Mouse (Mus musculus) T-cell, adult 2 months (primary cell): ENCODE data around the gene Rock2.

ENCODE experiments used
- DNase-seq: peaks from one replicate; pipeline ENCODE4 v3.0.0; 2022; ENCODE audit warnings: low spot score

Rock2 gene

DNA sequence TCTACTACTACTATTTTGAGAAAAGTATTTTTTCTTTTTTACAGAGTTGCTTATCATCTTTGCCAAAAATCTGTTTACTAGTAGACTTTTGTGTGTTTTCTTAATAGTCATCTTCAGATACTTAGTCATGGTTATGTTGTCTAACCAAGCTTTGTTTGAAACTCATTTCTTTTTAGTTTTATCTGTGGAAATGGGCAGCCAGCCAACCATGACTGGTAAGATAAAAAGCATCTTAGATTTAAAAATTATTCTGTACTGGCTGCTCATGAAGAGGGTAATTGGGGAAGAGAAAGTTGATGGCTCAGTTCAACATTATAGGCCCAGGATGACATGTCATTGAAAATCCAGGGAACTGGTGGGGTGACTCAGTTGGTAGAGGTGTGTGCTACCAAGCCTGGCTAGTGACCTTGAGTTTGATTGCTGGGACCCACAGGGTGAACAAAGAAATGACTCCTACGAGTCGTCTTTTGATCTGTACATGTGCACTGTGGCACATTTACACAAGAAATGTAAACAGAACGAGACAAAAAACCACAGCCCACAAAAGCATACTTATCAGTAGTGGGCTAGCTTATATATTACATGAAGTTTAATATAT is 6.0 kb downstream of the Rock2 start:
- peak; percentile 10 for DNase-seq

DNA sequence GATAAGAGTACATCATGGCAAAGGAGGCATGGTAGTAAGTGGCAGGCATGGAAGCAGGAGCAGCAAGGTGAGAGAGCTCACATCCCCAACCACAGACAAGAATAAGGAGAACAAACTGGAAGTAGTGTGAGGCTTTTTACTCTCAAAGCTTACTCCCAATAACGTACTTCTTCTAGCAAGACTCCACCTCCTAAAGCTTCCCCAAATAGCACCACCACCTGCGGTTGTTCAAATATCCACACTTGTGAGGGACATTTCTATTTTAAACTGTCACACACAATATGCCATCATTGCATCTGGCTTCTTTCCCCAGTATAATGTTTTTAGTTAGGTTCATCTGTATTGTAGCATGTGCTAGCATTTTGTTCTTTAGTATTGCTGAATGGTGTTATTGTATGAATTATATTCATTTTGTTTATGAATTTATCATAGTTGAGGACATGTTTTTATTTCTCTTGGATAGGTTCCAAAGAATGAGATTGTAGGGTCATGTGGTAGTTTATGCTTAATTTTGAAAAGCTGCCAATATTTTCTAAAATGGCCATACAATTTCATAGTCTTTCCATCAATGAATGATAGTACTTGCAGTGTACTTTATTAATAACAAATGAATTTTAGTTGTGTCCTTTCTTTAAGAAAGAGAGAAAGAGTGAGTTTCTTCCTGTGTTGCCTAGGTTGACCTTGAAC is 9.4 kb downstream of the Rock2 start:
- DNase-seq = no peak

DNA sequence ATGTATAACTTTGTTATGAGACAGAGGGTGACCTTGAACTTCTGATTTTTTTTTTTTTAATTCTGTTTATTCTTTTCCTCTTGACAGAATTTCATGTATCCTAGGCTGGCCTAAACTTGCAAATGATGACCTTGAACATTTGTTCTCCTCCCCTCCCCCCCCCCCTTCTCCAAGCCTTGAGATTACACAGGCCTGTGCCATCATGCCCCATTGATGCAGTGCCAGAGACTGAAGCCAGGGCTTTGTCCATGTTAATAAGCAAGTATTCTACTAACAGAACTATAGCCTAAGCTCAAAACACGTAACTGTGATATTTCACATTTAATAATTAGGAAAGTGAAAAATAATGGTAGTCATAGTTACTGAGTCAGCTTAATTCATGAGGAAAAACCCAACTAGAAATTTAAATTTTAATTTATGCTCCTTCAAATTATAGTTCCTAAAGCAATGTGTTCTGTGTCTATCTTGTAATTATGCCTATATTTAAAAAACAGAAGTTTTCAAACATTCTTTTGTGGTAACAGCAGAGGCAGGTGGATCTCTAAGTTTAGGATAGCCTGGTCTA is 12.7 kb downstream of the Rock2 start:
- DNase-seq = no peak

DNA sequence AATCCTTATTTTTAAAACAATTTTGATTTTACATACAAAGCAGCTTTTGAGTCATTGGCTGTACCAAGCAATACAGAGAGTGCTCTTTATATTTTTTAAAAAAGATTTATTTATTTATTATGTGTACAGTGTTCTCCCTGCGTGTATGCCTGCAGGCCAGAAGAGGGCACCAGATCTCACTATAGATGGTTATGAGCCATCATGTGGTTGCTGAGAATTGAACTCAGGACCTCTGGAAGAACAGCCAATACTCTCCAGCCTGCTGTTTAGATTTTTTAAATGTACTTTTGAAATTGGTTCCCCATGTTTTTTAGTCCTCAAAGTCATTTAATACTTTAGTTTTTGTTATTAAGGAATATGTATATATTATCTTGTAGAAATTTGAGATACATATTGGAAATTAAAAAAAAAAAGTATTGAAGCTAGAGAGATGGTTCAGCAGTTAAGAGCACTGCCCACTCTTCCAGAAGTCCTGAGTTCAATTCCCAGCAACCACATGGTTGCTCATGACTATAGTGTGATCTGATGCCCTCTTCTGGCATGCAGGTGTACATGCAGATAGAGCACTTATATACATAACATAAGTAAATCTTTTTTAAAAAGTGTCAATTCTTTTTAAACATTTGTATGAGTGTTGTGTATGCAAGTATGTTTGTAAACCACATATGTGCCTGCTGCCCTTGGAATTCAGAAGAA is 13.4 kb downstream of the Rock2 start:
- DNase-seq = no peak

DNA sequence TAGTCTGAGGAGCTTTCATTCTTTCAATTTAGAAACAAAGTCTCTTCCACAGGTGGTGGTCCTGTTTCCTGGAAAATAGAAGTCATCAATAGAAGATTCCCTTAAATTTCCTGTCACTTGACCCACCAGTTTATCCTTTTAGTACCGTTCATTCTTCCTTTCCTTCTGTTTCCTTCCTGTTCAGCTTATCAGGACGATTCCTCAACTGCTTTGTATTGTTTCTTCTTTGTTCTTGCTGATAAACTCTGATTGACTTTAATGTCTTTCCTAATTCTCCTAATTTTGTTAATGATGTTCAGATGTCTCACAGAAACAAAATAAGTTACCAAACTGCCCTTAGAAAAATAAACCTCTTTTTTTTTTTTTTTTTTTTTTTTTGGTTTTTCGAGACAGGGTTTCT is 16.8 kb downstream of the Rock2 start:
- DNase-seq = no peak

DNA sequence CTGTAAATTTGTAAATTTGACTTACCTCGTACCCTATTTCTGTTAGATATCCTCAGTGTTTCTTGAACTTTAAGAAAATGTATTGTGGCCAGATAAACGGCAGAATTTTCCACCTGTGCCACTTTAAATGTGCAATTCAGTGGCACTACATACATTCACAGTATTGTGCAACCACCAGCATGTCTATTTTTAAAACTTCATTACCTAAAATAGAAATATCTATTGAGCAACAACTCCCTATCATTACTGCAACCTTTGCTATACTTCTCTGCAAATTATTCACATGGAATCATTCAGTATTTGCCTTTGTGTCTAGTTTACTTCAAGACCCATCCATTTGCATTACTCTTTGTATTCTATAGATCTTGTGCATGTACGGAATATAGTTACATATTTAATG is 17.9 kb downstream of the Rock2 start:
- no peak for DNase-seq

DNA sequence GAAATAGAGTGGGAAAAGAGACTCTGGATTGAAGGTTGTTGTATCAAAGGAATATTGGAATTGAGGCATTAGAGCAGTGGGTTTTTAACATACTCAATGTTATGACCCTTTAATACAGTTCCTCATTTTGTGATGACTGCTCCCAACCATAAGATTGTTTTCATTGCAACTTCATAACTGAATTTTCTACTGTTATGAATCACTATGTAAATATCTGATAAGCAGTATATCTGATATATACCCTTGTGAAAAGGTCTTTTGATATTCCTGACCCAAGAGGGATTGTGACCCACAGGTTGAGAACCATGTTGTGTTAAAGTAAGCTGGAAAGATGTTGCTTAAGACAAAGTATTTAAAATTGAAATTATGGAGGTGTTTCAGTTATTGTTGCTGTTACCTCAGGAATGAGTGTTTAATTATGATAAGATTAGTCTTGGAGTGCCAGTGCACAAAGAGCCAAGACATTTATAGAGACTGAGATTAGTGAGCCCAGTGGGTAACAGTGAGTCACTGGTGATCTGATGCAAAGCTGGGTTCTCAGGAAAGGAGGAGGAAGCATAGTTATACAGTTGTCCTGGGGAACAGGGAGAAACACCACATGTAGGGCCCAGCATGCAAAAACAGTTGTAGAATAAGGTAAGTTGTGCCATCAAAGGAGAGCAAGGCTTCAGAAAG is 25.6 kb downstream of the Rock2 start:
- no peak for DNase-seq

DNA sequence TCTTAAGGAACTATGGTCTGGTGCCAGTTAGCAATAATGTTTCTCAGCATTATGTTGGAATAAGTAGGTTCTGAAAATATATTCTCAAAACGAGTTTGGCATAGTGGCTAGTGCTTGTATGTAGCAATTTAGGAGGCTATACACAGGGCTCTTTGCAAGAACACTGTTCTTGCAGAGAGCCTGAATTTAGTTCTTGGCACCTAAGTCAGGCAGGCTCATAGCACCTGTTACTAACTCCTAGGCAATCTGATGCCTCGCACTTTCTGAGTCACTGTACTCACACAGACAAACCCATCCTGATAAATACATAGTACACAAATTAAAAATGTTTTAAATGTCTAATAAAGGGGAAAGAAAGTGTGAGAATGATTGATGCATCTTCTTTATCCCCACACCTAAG is 33.2 kb downstream of the Rock2 start:
- DNase-seq = no peak

DNA sequence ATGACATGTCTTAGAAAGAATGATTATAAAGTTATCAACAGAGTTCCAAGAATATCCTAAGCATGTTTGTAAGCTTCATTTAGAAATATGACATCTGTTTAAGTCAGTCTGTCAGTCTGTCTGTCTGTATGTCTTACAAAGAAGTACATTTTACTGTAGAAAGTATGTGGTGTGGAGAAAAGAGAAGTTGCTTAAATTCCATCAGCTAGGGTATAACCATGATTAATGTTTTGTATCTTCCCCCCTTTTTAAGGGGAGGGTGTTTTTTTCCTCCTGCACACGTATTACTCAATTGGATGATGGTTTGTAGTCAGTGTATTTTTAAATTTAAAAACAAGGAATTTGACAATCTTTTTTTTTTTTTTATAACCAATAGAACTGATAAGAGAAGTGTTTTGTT is 39.7 kb downstream of the Rock2 start:
- no peak for DNase-seq

DNA sequence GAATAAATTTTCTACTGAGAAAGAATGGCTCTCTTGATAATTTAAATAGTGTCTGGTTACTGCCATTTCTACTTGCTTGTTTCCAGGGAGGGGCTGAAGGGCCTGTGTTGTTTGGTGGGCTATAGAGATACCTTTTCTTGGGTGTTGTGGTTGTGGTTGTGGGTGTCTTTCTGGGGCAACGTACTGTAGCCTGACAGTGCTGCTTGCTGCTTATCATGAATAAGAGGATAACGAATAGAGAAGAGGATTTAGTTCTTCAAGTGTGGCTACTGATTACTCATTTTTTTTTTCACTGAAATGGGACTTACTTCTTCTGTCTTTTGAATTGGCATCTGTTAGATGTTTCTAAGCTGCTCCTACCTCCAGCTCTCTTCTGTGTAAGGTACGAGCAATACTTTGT is 47.3 kb downstream of the Rock2 start:
- DNase-seq = no peak

DNA sequence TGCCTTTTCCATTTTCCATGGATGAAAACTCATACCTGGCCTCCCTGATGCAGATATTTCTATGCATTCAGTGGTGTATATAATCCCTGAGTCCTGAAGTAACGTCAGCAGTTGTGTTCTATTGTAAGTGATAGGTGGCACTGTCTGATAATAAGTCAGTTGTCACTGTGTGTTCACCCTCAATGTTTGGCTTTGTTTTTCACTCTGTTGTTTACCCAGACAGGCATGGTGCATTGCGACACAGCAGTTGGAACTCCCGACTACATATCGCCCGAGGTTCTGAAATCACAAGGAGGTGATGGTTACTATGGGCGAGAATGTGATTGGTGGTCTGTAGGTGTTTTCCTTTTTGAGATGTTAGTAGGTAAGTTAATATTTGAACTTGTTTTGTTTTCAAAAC is 53.5 kb downstream of the Rock2 start:
- no peak for DNase-seq

DNA sequence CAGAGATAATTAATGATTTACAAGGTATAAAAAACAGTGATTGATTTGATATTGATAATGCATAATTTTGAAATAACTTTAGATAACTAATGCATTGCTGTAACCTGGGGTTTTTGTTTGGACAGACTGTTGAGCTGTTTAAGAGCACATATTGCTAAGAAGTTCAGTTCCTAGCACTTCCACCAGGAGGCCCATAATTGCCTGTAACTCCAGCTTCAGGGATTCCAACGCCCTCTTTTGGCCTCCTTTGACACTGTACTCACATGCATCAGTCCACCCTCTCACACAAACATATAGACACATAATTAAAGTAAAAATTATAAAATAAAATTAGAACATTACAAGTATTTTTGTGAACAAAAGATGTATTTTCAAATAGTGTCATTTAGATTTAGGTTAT is 64.2 kb downstream of the Rock2 start:
- DNase-seq = peak; percentile 5

DNA sequence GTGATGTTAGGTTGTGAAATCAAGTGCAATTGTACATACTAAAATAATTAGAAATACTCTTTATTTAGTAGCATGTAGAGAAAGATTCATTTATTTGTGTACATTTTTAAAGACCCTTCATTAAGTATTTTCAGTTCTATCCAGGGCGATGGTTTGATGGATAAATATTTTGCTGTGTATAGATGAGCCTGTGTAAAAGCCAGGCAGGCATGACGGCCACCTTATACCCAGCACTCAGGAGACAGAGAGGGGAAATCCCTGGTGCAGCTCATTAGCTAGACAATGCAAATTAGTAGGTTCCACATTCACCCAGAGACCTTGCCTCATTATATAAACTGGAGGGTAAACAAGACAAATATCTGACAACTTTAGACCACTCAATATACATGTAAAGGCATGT is 68.7 kb downstream of the Rock2 start:
- DNase-seq = no peak

DNA sequence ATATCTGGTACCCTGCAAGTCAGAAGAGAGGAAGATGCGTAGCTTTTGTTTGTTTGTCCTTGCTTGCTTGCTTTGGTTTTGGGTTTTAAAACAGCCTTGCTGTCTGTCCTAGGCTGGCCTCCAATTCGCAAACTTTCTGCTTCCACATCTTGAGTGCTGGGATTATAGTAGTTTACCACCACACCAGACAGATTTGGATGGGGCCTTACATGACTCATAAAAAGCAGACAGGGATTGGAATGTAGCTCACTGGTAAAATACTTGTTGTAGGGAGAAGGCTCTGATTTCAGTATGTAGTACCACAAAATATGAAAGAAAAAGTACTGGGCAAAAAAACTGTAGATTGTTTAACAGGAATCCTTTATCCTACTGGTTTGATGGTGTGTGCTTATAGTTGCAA is 72.1 kb downstream of the Rock2 start:
- DNase-seq = no peak

DNA sequence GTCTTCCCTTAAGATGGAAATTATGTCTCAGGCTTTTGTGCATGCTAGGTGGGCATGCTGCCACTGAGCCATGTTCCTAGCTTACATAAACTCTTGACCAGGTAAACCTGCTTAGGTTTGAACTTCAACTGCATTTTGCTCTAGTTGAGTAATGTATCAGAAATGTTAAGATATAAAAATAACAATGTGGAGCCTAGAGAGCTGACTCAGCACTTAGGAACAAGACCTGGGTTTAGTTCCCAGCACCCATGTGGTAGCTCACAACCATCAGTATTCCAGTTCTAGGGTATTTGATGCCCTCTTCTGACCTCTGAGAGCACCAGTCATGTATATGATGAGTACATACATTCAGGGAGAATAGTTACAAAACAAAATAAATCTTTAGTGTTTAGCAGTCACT is 82.4 kb downstream of the Rock2 start:
- no peak for DNase-seq

DNA sequence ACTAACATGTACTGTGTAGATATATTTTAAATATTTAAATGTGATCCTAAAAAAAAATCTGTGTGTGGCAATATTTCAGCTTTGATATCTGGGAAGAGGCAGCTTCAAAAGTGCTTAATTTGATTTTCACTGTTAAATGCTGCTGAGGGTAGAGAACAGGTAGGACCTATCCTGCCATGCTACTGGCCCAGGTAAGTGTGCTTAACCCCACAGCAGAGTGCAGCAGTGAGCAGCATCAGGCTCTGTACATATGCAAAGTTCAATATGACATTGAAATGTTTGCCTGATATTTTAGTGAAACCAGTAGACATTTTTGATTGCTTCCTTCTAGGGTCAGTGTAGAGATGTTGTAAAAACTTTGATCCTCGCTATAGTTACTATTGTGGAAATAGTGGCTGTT is 91.1 kb downstream of the Rock2 start:
- no peak for DNase-seq

DNA sequence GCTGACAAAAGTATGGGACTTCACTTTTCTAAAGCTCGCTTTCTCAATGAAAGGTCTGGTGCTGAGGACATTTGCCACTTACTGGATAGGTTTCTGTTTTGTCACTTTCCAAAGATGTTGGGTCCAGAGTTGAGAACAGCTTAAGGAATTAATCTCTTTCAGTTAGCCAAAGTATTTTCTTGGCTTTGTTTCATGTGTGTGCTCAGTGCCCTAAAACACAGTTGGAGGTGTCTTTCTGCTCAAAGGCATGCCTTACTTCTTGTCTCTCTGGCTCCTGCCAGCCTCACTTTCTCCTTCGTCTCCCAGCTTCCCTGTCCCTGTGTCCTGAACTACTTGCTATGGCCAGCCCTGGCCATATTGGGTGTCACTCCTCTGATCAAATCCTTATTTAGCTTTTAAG is 96.7 kb downstream of the Rock2 start:
- no peak for DNase-seq

DNA sequence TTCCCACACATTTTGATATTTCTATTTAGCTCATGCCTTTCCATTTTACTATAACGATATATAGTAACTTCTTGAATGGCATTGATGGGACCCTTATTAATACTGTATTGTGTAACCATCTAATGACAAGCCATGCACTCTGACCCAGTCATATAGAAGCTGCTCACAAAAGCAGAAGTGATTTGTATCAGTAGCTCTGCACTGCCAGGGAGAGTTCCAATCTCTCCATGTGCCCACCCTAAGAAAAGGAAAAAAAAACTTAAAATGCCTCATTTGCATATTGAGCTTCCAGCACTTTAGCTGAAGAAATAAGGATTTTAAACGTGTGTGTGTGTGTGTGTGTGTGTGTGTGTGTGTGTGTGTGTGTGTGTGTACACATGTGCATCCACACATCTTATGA is 97.7 kb downstream of the Rock2 start:
- DNase-seq = no peak

DNA sequence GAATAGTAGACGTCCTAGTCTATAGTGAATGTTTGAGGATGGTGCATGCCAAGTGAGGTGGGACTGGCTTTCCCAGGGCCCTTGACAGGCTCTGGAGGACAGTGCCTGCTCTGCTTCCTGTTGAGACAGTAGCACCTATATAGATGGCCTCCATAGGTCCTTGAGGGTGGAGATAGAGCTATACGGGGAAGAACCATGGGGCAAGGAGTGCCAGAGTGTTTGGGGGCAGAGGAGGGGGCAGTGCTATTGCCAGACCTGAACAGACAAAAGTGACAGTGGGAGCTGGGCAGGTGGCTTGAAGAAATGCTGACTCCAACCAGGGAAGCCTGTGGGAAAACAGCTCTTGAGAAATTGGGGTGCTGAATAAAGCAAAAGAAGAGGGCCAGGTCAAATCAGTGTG is 99.6 kb downstream of the Rock2 start:
- no peak for DNase-seq

DNA sequence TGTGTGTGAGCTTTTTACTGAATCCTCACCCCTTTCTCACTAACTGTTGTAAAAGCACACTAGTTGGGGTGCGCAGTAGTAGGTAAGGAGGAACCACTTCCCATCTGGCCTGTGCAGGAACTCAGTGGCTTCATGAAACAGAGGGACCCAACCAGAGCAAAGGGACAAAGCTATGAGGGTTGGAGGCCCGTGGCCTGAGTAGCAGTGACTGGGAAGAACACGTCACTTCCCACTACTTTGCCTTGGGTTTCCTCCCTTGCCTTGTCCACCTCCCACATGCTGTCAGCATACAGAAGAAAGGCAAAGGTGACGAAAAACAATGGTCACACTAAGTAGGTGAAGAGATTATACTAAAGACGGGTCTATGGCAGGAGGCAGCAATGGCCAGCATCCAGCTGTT is 101.6 kb downstream of the Rock2 start:
- no peak for DNase-seq

DNA sequence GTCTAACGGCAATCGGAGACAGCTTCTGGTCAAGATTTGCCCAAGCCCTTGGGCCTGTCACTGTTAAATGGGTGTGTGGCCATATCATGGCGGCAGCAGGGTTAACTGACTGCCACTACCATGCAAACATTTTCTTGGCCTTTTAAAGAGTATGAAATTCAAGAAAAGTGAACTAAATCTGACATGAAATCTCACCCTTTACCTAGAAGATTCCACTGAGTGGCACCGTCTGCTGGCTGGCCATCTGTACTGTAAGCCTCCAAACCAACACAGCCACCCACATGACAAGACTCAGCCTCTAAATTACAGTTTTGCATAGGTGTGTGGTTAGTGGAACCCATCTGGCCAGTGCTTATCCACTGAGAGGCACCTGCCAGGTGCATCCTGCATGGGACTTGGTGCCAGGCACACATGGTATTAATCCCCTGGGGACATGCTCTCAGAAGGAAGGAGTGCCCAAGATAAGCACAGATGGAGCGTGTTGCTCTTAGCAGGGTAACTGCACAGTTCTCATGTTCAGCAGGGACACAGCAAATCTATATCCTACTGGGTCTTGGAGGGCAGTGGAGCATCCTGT is 102.3 kb downstream of the Rock2 start:
- no peak for DNase-seq

DNA sequence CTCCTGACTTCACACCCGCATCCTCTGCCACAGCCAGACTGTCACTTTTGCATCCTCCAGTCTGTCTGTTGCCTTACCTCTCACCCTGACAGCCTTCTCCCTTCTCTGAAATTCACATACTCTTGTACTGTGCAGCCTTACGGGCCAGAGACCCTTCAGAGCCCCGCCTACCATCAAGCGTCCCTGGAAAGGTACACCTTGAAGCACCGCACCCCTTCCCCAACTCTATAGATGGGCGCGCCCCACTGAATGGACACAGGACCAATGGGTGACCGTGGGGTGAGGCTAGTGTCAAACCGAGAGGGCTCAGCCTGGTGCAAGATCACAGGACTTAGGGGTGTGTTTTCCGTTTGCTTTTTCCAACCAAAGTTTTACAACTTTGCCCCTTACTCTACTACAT is 104.5 kb downstream of the Rock2 start:
- DNase-seq = no peak
